Mouse (Mus musculus) layer of hippocampus, adult 2 months (tissue): ENCODE measurements around the gene A030005L19Rik. TPM values are rescaled to one million over a fixed set of nuclear protein-coding genes. Genes with fewer than 3 reads are reported as not detected.
"Not testable (repeated sequence)": the region's sequence is repeated elsewhere in the genome, so short reads cannot be mapped to it uniquely, and the experiment has no call there.

Experiments used
- DNase-seq, 2 experiments: peaks; one replicate each; pipeline ENCODE4 v3.0.0; 2022; ENCODE audit warnings: low spot score in 2 of 2
- H3K27ac ChIP-seq: fragments of 200-600 bp; 2 replicates; pipeline ENCODE4 v1.8.1; 2022
- H3K4me3 ChIP-seq: fragments of 200-600 bp; 2 replicates; pipeline ENCODE4 v1.8.1; 2022; ENCODE audit warnings: mild to moderate bottlenecking
- CTCF ChIP-seq: fragments of 200-600 bp; conservative IDR thresholded peaks from 2 replicates; pipeline ENCODE4 v1.8.1; 2022; ENCODE audit warnings: antibody characterized with exemption, mild to moderate bottlenecking, moderate library complexity
- total RNA-seq, 2 experiments: library from RNA; stranded (reverse); gene quantifications; 2 replicates each; pipeline ENCODE4 v1.2.3; 2021

The A030005L19Rik gene
- total RNA-seq, 2 experiments from 2014 or later = 0.47 to 1.3 TPM

DNA sequence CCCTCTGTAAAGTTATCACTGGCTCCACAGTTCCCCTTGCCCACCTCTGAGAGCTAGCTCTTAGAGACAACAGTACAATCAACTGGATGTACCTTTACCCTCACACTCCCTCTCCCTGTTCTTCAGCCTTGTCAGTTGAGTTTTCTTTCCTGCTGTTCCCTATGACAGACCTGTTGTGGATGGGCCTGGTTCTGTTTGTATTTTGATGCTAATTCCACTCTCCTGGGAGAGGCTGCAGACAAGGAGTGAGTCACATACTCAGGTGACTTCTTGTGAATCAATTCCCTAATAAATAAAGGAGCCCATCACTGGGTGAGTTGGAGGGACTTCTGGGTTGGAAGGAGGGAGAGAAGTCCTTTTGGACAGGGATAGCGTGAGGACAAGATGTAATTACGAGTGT, 35.5 kb downstream of the A030005L19Rik start:
- no peak for DNase-seq
- TF ChIP-seq CTCF = no peak
- no peak overlapping the region for H3K4me3 ChIP-seq
- no peak overlapping the region for H3K27ac ChIP-seq

DNA sequence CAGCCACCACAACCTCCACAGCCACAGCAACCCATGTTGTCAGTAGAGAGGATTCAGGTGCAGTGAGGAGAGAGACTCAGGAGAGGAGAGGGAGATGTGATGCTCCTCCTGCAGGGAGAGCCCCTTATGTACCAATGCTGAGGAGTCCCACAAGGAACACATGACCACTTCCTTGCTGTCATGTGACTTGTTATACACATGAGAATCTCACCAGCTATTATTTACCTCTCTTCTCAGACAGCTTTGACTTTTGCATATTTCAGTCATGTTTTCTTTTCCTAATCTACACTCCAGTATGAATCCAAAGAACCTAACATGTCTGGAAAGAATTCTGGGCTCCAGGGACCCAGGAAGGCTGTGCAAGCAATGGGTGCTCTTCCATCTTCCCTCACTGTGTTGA, 42.8 kb downstream of the A030005L19Rik start, which contains the start of gene Gm7544:
Gene Gm7544, minus strand, starts transcription at position 101 of the 400 bp plus-strand sequence.
- not testable (repeated sequence) for H3K27ac ChIP-seq, DNase-seq, H3K4me3 ChIP-seq

DNA sequence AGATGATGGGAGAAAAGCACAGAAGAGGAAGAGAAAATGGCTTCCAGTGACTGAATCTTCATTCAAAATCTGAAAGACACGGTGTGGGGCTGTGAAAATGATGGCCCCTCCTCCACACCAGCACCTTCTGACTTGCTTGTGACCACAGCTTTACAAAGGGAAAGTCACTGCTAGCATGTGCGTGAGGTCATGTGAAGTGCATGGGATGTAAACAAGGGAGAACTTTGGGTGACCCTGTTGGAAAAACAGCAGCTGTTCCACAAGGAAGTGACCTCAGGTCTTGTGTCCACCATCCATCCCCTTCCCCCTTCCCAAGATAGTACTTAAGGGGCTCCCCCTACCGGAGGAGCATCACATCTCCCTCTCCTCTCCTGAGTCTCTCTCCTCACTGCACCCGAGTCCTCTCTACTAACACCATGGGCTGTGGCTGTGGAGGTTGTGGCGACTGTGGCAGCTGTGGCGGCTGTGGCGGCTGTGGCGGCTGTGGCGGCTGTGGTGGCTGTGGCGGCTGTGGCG, 46.8 kb downstream of the A030005L19Rik start, which contains the start of gene Gm47955:
Gene Gm47955, plus strand, starts transcription at position 417 of the 516 bp plus-strand sequence.
- DNase-seq = no peak
- no peak within 1 kb of the TSS for H3K4me3 ChIP-seq
- no peak within 1 kb of the TSS for H3K27ac ChIP-seq
- no peak for TF ChIP-seq CTCF

Other genes with a start within 250 kb of the A030005L19Rik start
- gene Mff, start 188.4 kb upstream of the A030005L19Rik start, total RNA-seq = 100 to 1,000 TPM; 228 to 231 TPM
- not detected for gene Tm4sf20, start 144.9 kb upstream of the A030005L19Rik start, total RNA-seq
- not detected for gene Gm47791, start 142.1 kb upstream of the A030005L19Rik start, total RNA-seq
- 10 to 100 TPM; 68.9 TPM for gene Agfg1, start 73.8 kb upstream of the A030005L19Rik start, total RNA-seq
- not detected for gene A030014E15Rik, start 11.6 kb downstream of the A030005L19Rik start, total RNA-seq
- not detected for gene Gm6217, start 18.1 kb downstream of the A030005L19Rik start, total RNA-seq
- not detected for gene A030003K21Rik, start 30.1 kb downstream of the A030005L19Rik start, total RNA-seq
- not detected for gene Gm7544, start 42.7 kb downstream of the A030005L19Rik start, total RNA-seq
- not detected for gene Gm47955, start 47.0 kb downstream of the A030005L19Rik start, total RNA-seq
- gene Gm47959, start 87.2 kb downstream of the A030005L19Rik start, total RNA-seq = not detected
- gene Slc19a3, start 125.1 kb downstream of the A030005L19Rik start, total RNA-seq = 1 to 10 TPM; 3.1 to 3.2 TPM
- not detected for gene Krtap28-10, start 129.2 kb downstream of the A030005L19Rik start, total RNA-seq
- gene Gm47969, start 131.6 kb downstream of the A030005L19Rik start, total RNA-seq = not detected
- gene A030005K14Rik, start 146.1 kb downstream of the A030005L19Rik start, total RNA-seq = not detected
- gene Krtap28-13, start 147.6 kb downstream of the A030005L19Rik start, total RNA-seq = not detected
- gene Ccl20, start 203.4 kb downstream of the A030005L19Rik start, total RNA-seq = not detected
- gene Daw1, start 246.4 kb downstream of the A030005L19Rik start, total RNA-seq = 1 to 10 TPM in 1 of 2 experiments, under 1 TPM in 1; 0.49 to 1.2 TPM